Mouse (Mus musculus): ENCODE results near the gene Pbld1.

DNA sequence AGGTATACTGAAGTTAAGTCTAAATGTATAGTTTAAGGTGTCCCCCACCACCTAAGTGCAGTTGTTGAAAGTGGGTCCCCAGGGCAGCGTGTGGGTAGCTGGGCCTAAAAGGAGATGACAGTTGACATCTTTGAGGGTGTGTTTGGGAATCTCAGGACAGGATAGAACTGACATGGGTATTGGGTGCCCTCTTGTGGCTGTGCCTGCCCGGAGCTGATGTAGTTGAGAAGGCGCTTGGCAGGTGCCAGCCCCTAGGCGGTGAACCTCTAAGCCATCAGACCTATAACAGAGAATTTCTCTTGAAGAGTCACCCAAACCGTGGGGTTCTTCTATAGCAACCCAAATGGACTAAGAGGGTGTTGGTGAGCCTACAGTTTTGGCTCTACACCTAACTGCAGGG is 6.0 kb downstream of the Pbld1 start:
- TF ChIP-seq CTCF (IDR thresholded peaks at IDR 0.05; ENCODE audit: low read depth) (peak; percentile 85), EP300 (IDR thresholded peaks at IDR 0.05; ENCODE audit: low read depth) (no peak)

Measured in liver, embryonic 14.5 days (tissue).